In the genomic region with DNA sequence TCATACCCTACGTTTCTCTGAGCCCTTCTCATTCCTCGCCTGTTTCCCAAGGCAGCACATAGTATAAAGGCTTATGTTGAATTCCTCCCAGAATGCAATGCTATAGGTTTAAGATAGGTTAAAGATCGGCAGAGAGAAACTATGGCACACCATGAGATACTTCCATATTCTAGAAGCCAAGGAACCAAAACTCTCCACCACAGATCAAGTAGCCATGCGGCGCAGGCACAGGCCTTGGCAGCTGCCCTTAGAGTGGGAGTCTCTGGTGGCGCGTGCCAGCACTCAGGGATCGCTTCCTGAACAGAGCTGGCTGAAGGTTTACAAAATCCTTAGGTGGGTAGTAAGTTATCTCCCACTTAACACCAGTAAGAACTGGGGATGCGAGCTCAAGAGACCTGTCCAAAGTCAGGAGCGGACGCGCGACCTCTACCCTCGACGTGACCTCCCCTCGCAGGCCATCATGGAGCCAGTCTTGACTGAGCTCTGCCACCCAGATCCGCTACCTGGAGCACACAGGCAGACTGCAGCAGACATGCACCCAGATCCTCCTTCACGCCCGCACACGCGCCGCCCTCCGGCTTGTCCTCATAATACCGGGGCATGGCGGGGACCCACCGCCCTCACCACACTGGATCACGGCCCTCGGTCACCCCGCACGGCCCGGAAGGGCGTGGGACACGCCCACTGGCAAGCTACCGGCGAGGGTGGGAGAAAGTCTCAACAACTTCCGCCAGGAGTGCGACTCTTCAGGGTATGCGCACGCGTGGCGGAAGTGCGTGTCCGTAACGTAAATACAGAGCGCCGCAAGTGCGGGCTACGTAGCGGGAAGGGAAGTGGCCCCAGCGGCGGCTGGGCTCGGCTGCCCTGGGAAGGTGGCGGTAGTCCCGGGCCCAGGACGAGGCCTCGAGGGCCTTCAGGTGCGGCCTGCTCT, we compare ENCODE assay signal across 8 mouse cellular contexts. TPM values are rescaled to one million over a fixed set of nuclear protein-coding genes. Genes with fewer than 3 reads are reported as not detected.
A peak's percentile ranks its signal among the peaks of the same experiment; 100 is the strongest.
DNase-seq lines count a peak whose midpoint lies in the region; ATAC-seq and TF ChIP-seq lines count a peak whose summit lies in the region.

A gene (minus strand): TSS at position 738 of the 931 bp plus-strand sequence.
A gene (plus strand): TSS at position 774 of the 931 bp plus-strand sequence.

- ATAC-seq in activated CD4-positive, CD25-positive, alpha-beta regulatory T cell, adult 4 months = peak; percentile 91

- peaks cover 5% of the 10 kb centered on the region for H3K4me1 ChIP-seq in cortical plate, adult 2 months (ENCODE audit: control insufficient read depth, insufficient read depth, low read length)
- peaks cover 77% of the 10 kb centered on the region for H3K4me1 ChIP-seq in megakaryocyte, embryonic 14.5 days

- no peak for TF ChIP-seq CTCF in cortical plate, adult 2 months (IDR thresholded peaks at IDR 0.05; ENCODE audit: extremely low read depth, insufficient read depth, low read length)

- peaks cover 67% of the 10 kb centered on the region for H3K36me3 ChIP-seq in megakaryocyte, embryonic 14.5 days (replicated peaks; ENCODE audit: low read length)

- TF ChIP-seq POLR2A in cortical plate, adult 2 months (IDR thresholded peaks at IDR 0.05; ENCODE audit: extremely low read depth, insufficient read depth, low read length) = peak; percentile 77; the same call in 1 of the 2 replicates

- H3K27ac ChIP-seq in cortical plate, adult 2 months (ENCODE audit: insufficient read depth, low read length) = peak within 1 kb of the TSS; percentile 25; the same call in 1 of the 2 replicates

- H3K27me3 ChIP-seq in megakaryocyte, embryonic 14.5 days (replicated peaks) = no peaks in the 10 kb centered on the region

- peak within 1 kb of the TSS; percentile 87 for H3K4me3 ChIP-seq in cortical plate, adult 2 months (ENCODE audit: insufficient read depth, low read length)
- H3K4me3 ChIP-seq in megakaryocyte, embryonic 14.5 days (replicated peaks) = peak within 1 kb of the TSS; percentile 93

- H3K9me3 ChIP-seq in megakaryocyte, embryonic 14.5 days = no peaks in the 10 kb centered on the region

- DNase-seq in gastrocnemius, adult 8-10 months (ENCODE audit: low spot score in 2 of 2) = peak; percentile 92 to 94
- peak; percentile 77 for DNase-seq in hindlimb bud, embryonic 11.5 days (ENCODE audit: extremely low spot score, low read depth, low spot score)
- DNase-seq in left cerebral cortex, adult 8-10 months (ENCODE audit: low spot score in 2 of 2) = peak; percentile 92 to 95
- DNase-seq in right cerebral cortex, postnatal 10 days (ENCODE audit: low spot score in 2 of 2) = peak; percentile 96 to 97
- DNase-seq in urinary bladder, postnatal 25 days (ENCODE audit: low spot score) = peak; percentile 93

RNA-seq across cellular contexts. Expression of the first gene that starts in this region (rescaled TPM):
- polyA plus RNA-seq in activated CD4-positive, CD25-positive, alpha-beta regulatory T cell, adult 4 months (2017; shearing (Covaris generic)) = 10 to 100 TPM; 64.8 to 68.5 TPM
- 65.3 and 71.6 TPM in 2 replicates for polyA plus RNA-seq in cortical plate, adult 2 months (2012; rRNA removed)
- 100 to 1,000 TPM in 2 of 4 experiments, 10 to 100 TPM in 2; 79.7 to 115 (median 95.0) TPM for total RNA-seq in gastrocnemius, adult 8-10 months (2022)
- 10 to 100 TPM; 63.5 to 76.8 (median 70.0) TPM for total RNA-seq in left cerebral cortex, adult 8-10 months (2022)
- 4.8 and 12.9 TPM in 2 replicates for polyA plus RNA-seq in megakaryocyte, embryonic 14.5 days (2012; ENCODE audit: insufficient read depth, low replicate concordance)

RNA-seq across cellular contexts. Expression of the second gene that starts in this region (rescaled TPM):
- polyA plus RNA-seq in activated CD4-positive, CD25-positive, alpha-beta regulatory T cell, adult 4 months (2017; shearing (Covaris generic)) = 10 to 100 TPM; 50.7 to 63.2 TPM
- 82.7 and 85.5 TPM in 2 replicates for polyA plus RNA-seq in cortical plate, adult 2 months (2012; rRNA removed)
- total RNA-seq in gastrocnemius, adult 8-10 months (2022) = 10 to 100 TPM in 3 of 4 experiments, 1 to 10 TPM in 1; 9.2 to 16.4 (median 15.3) TPM
- 10 to 100 TPM; 52.7 to 71.7 (median 57.1) TPM for total RNA-seq in left cerebral cortex, adult 8-10 months (2022)
- 32.9 and 52.3 TPM in 2 replicates for polyA plus RNA-seq in megakaryocyte, embryonic 14.5 days (2012; ENCODE audit: insufficient read depth, low replicate concordance)

Comparison
In these comparisons a context has a peak if more than half of its experiments do, and no peak if none do; other contexts are left out.
1. Peak in every context shown above with its lines: DNase-seq, ATAC-seq, H3K4me3 ChIP-seq and H3K27ac ChIP-seq.